Mouse (Mus musculus): ENCODE data around the gene Gba. TPM values are rescaled to one million over a fixed set of nuclear protein-coding genes. Genes with fewer than 3 reads are reported as not detected.
"Not testable (repeated sequence)": the region's sequence is repeated elsewhere in the genome, so short reads cannot be mapped to it uniquely, and the experiment has no call there.

The Gba gene
- total and polyA plus RNA-seq, 3 experiments: 49.1 to 55.0 TPM; not detected in 1

DNA sequence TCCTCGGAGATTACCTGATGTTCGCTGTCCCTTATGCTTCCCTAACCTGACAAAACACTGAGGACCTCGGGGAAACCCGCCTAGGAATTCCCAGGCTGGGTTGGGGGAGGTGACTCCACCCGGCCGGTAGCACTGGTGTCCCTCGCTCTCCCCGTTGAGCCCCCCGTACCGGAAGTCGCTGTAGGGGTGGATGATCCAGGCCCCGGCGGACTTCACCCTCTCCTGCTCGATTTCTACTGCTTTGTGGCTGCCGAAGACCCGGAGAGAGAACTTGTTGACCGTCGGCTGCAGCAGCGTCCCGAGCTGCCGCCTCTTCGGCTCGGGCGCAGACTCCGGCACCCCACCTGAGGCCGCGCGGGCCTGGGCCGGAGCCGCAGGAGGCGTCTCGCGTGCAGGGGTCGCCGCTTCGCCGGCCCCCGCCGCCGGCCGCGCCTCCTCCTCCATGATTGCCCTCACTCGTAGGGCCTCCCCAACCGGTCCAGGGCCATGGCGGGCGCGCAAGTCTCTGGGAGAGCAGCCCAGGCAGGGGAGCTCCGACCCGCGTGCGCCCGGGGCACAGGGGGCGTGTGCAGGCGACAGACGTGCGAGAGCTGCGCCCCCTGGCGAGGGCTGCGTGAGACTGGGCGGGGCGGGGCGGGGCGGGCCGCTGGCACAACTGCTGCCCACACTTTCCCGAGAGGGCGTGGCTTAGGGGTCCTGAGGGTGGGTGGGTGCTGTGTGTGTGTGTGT is 42.9 kb upstream of the Gba start, which contains the start of gene Hcn3 (continued):
- no peak for TF ChIP-seq ZMIZ1 (IDR thresholded peaks at IDR 0.05; ENCODE audit: low read depth, low read length)
- TF ChIP-seq JUND (IDR thresholded peaks at IDR 0.05; ENCODE audit: low read depth, low read length): no peak
- no peak for TF ChIP-seq POLR2AphosphoS5 (IDR thresholded peaks at IDR 0.05; ENCODE audit: borderline replicate concordance, low read depth, low read length)
- no peak; the same call in 1 of the 2 replicates for TF ChIP-seq HCFC1 (IDR thresholded peaks at IDR 0.05; ENCODE audit: low read depth, low read length)
- no peak for TF ChIP-seq GATA1 (IDR thresholded peaks at IDR 0.05; ENCODE audit: low read depth, low read length)
- TF ChIP-seq POLR2A (IDR thresholded peaks at IDR 0.05; ENCODE audit: control insufficient read depth in 1 of 2, insufficient read depth in 1 of 2, low read depth in 1 of 2, low read length in 2 of 2, poor library complexity in 1 of 2): peak; percentile 44 to 65; a peak in 3 of 4 replicates
- peak; percentile 30 for TF ChIP-seq RAD21 (IDR thresholded peaks at IDR 0.05; ENCODE audit: low read depth, low read length)
- peak in 2 of 3 experiments; percentile 80 to 91; a peak in 5 of 6 replicates for TF ChIP-seq CTCF (IDR thresholded peaks at IDR 0.05 in 2 of 3, conservative IDR thresholded peaks at IDR 0.05 in 1 of 3; ENCODE audit: control insufficient read depth in 1 of 3, insufficient read depth in 1 of 3, low read depth in 2 of 3, low read length in 3 of 3, poor library complexity in 1 of 3, severe bottlenecking in 1 of 3)
- TF ChIP-seq SIN3A (IDR thresholded peaks at IDR 0.05; ENCODE audit: low read length): peak; percentile 82
- no peak for TF ChIP-seq MEF2A (IDR thresholded peaks at IDR 0.05; ENCODE audit: extremely low read depth, insufficient replicate concordance, low read depth, low read length, poor library complexity, severe bottlenecking)
- peak; percentile 37; the same call in 1 of the 2 replicates for TF ChIP-seq NELFE (IDR thresholded peaks at IDR 0.05; ENCODE audit: low read depth, low read length)
- TF ChIP-seq CHD2 (IDR thresholded peaks at IDR 0.05; ENCODE audit: low read length): no peak
- peak; percentile 72 for TF ChIP-seq SMC3 (IDR thresholded peaks at IDR 0.05; ENCODE audit: low read depth, low read length)
- TF ChIP-seq USF2 (IDR thresholded peaks at IDR 0.05; ENCODE audit: borderline replicate concordance in 1 of 2, insufficient read depth in 1 of 2, low read depth in 1 of 2, low read length in 2 of 2): no peak
- TF ChIP-seq TAL1 (IDR thresholded peaks at IDR 0.05; ENCODE audit: low read length): no peak

- DNase-seq (ENCODE audit: low read depth, low spot score): not testable (repeated sequence)
Measured at GRCm38 (mm10) chr3:89161207-89161606, 41.5 kb upstream of the Gba start.

DNA sequence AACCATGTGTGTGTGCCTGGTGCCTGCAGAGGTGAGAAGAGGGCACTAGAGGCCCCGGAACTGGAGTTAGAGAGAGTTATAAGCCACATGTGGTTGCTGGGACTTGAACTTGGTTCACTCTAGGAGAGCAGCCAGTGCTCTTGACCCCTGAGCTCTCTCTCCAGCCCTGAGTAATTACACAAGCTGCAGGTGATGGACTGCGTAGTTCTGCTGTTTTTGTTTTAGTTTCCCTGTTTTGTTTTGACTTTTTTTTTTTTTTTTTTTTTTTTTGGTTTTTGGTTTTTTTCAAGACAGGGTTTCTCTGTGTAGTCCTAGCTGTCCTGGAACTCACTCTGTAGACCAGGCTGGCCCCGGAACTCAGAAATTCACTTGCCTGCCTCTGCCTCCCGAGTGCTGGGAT is 40.9 kb upstream of the Gba start:
- H3K9me3 ChIP-seq (replicated peaks; ENCODE audit: insufficient read depth, low read length): no peaks in the 10 kb centered on the region
- H3K27me3 ChIP-seq (ENCODE audit: control insufficient read depth in 1 of 2, insufficient read depth in 2 of 2, low read length in 2 of 2): no peaks in the 10 kb centered on the region
- peaks cover 0 to 21% of the 10 kb centered on the region in 2 experiments; a peak in 2 of 4 replicates for H3K36me3 ChIP-seq (ENCODE audit: control insufficient read depth in 1 of 2, insufficient read depth in 2 of 2, low read length in 2 of 2)
- H3K9ac ChIP-seq (ENCODE audit: control insufficient read depth, low read depth, low read length, poor library complexity, severe bottlenecking): no peak overlapping the region
- DNase-seq (ENCODE audit: low read depth, low spot score): no peak
- no peak for TF ChIP-seq MEF2A (IDR thresholded peaks at IDR 0.05; ENCODE audit: extremely low read depth, insufficient replicate concordance, low read depth, low read length, poor library complexity, severe bottlenecking)
- TF ChIP-seq ZNF384 (IDR thresholded peaks at IDR 0.05; ENCODE audit: low read depth, low read length): peak; percentile 53; the same call in 1 of the 2 replicates
- no peak overlapping the region for H3K27ac ChIP-seq (ENCODE audit: control insufficient read depth, low read depth, low read length)
- H3K79me2 ChIP-seq (ENCODE audit: control insufficient read depth, insufficient read depth, low read length, poor library complexity): peaks cover 22% of the 10 kb centered on the region
- H3K4me3 ChIP-seq (ENCODE audit: control insufficient read depth in 1 of 2, insufficient read depth in 1 of 2, low read depth in 2 of 2, low read length in 2 of 2): no peak overlapping the region
- H3K4me1 ChIP-seq (ENCODE audit: control insufficient read depth in 1 of 2, insufficient read depth in 2 of 2, low read length in 2 of 2): peaks cover 10 to 29% of the 10 kb centered on the region in 2 experiments

More at GRCm38 (mm10) chr3:89161207-89161606, 41.5 kb upstream of the Gba start:
- H3K79me2 ChIP-seq (ENCODE audit: control insufficient read depth, insufficient read depth, low read length, poor library complexity): peaks cover 16% of the 10 kb centered on the region
- H3K4me1 ChIP-seq (ENCODE audit: control insufficient read depth in 1 of 2, insufficient read depth in 2 of 2, low read length in 2 of 2): peaks cover 10 to 24% of the 10 kb centered on the region in 2 experiments
- peak; percentile 62; the same call in 1 of the 2 replicates for TF ChIP-seq TBP (IDR thresholded peaks at IDR 0.05; ENCODE audit: low read depth, low read length)
- H3K27me3 ChIP-seq (ENCODE audit: control insufficient read depth in 1 of 2, insufficient read depth in 2 of 2, low read length in 2 of 2); H3K27ac ChIP-seq (ENCODE audit: control insufficient read depth, low read depth, low read length); H3K9me3 ChIP-seq (replicated peaks; ENCODE audit: insufficient read depth, low read length); H3K9ac ChIP-seq (ENCODE audit: control insufficient read depth, low read depth, low read length, poor library complexity, severe bottlenecking); H3K4me3 ChIP-seq (ENCODE audit: control insufficient read depth in 1 of 2, insufficient read depth in 1 of 2, low read depth in 2 of 2, low read length in 2 of 2): not testable (repeated sequence)
- H3K36me3 ChIP-seq (ENCODE audit: control insufficient read depth in 1 of 2, insufficient read depth in 2 of 2, low read length in 2 of 2): peaks cover 0 to 18% of the 10 kb centered on the region in 2 experiments; a peak in 2 of 4 replicates
